8 mouse cellular contexts compared by ENCODE assay signal in genomic region chr10:115184697-115185096, GRCm38 (mm10). TPM values are rescaled to one million over a fixed set of nuclear protein-coding genes. Genes with fewer than 3 reads are reported as not detected.
DNase-seq lines count a peak whose midpoint lies in the region; ATAC-seq and TF ChIP-seq lines count a peak whose summit lies in the region.

Tph2 (minus strand) TSS chr10:115185022.

- H3K27ac ChIP-seq in embryonic facial prominence, embryonic 11.5 days (replicated peaks; ENCODE audit: low read depth, low read length) = no peak within 1 kb of the TSS
- H3K27ac ChIP-seq in heart, embryonic 10.5 days = no peak within 1 kb of the TSS
- H3K27ac ChIP-seq in kidney, postnatal 0 days = no peak within 1 kb of the TSS
- H3K27ac ChIP-seq in liver, embryonic 15.5 days (replicated peaks) = no peak within 1 kb of the TSS
- no peak within 1 kb of the TSS for H3K27ac ChIP-seq in neural tube, embryonic 12.5 days
- no peak within 1 kb of the TSS for H3K27ac ChIP-seq in stomach, postnatal 0 days (replicated peaks)

- H3K4me2 ChIP-seq in embryonic facial prominence, embryonic 11.5 days (ENCODE audit: low read depth, low read length) = no peak within 1 kb of the TSS
- H3K4me2 ChIP-seq in kidney, postnatal 0 days (ENCODE audit: low read length) = no peak within 1 kb of the TSS
- H3K4me2 ChIP-seq in liver, embryonic 15.5 days = no peak within 1 kb of the TSS
- H3K4me2 ChIP-seq in neural tube, embryonic 12.5 days (replicated peaks) = peak within 1 kb of the TSS; percentile 18; the same call in 1 of the 2 replicates
- no peak within 1 kb of the TSS for H3K4me2 ChIP-seq in stomach, postnatal 0 days (replicated peaks; ENCODE audit: low read depth)

- no peak; the same call in 1 of the 2 replicates for ATAC-seq in embryonic facial prominence, embryonic 11.5 days (replicated peaks; ENCODE audit: insufficient number of reproducible peaks, low FRiP score, low TSS enrichment, low read depth)
- peak; percentile 69; the same call in 1 of the 2 replicates for ATAC-seq in kidney, postnatal 0 days (replicated peaks; ENCODE audit: low FRiP score, low read depth)
- ATAC-seq in liver, embryonic 15.5 days (ENCODE audit: insufficient read depth) = 0 out of 2 replicates have a peak, but pooled peaks have one; percentile 44
- ATAC-seq in neural tube, embryonic 12.5 days (ENCODE audit: low FRiP score, low read depth) = peak; percentile 54; the same call in 1 of the 2 replicates
- ATAC-seq in stomach, postnatal 0 days (ENCODE audit: low FRiP score, low TSS enrichment) = peak; percentile 70; the same call in 1 of the 2 replicates

- no peaks in the 10 kb centered on the region for H3K4me1 ChIP-seq in embryonic facial prominence, embryonic 11.5 days (ENCODE audit: control insufficient read depth, insufficient read depth, low read length)
- no peaks in the 10 kb centered on the region for H3K4me1 ChIP-seq in heart, embryonic 10.5 days
- no peaks in the 10 kb centered on the region for H3K4me1 ChIP-seq in kidney, postnatal 0 days (replicated peaks; ENCODE audit: insufficient read depth, low read length)
- no peaks in the 10 kb centered on the region for H3K4me1 ChIP-seq in liver, embryonic 15.5 days (replicated peaks)
- H3K4me1 ChIP-seq in neural tube, embryonic 12.5 days = no peaks in the 10 kb centered on the region
- no peaks in the 10 kb centered on the region for H3K4me1 ChIP-seq in stomach, postnatal 0 days (replicated peaks; ENCODE audit: control insufficient read depth, insufficient read depth)

- peak; percentile 85 for TF ChIP-seq CTCF in kidney, postnatal 0 days (IDR thresholded peaks at IDR 0.05; ENCODE audit: low read depth)
- TF ChIP-seq CTCF in stomach, postnatal 0 days (IDR thresholded peaks at IDR 0.05; ENCODE audit: low read depth) = peak; percentile 86

- 10% methylated on average over 9 of the region's 9 CpGs for WGBS in embryonic facial prominence, embryonic 11.5 days
- WGBS in heart, embryonic 10.5 days = 5% methylated on average over 9 of the region's 9 CpGs
- WGBS in kidney, postnatal 0 days = 6% methylated on average over 9 of the region's 9 CpGs
- WGBS in liver, embryonic 15.5 days (ENCODE audit: insufficient replicate concordance) = 6% methylated on average over 9 of the region's 9 CpGs
- WGBS in neural tube, embryonic 12.5 days = 6% methylated on average over 9 of the region's 9 CpGs
- WGBS in stomach, postnatal 0 days = 7% methylated on average over 9 of the region's 9 CpGs

- no peak within 1 kb of the TSS for H3K4me3 ChIP-seq in embryonic facial prominence, embryonic 11.5 days (ENCODE audit: low read depth, low read length)
- H3K4me3 ChIP-seq in heart, embryonic 10.5 days = no peak within 1 kb of the TSS
- no peak within 1 kb of the TSS for H3K4me3 ChIP-seq in kidney, postnatal 0 days (replicated peaks; ENCODE audit: low read depth, low read length)
- no peak within 1 kb of the TSS for H3K4me3 ChIP-seq in liver, embryonic 15.5 days (replicated peaks)
- H3K4me3 ChIP-seq in neural tube, embryonic 12.5 days = no peak within 1 kb of the TSS
- H3K4me3 ChIP-seq in stomach, postnatal 0 days (ENCODE audit: low read depth, low read length) = no peak within 1 kb of the TSS

- DNase-seq in 416B (ENCODE audit: low read depth) = peak; percentile 81
- DNase-seq in adrenal gland, postnatal 14 days = peak; percentile 89
- peak; percentile 86 for DNase-seq in embryonic facial prominence, embryonic 11.5 days (ENCODE audit: low spot score)
- DNase-seq in heart, embryonic 10.5 days (ENCODE audit: low spot score) = peak; percentile 87
- DNase-seq in kidney, postnatal 0 days (ENCODE audit: low spot score) = peak; percentile 89
- peak; percentile 85 for DNase-seq in stomach, postnatal 0 days (ENCODE audit: low spot score)

- no peaks in the 10 kb centered on the region for H3K9me3 ChIP-seq in embryonic facial prominence, embryonic 11.5 days (replicated peaks; ENCODE audit: control insufficient read depth, low read length)
- H3K9me3 ChIP-seq in heart, embryonic 10.5 days = no peaks in the 10 kb centered on the region
- no peaks in the 10 kb centered on the region for H3K9me3 ChIP-seq in kidney, postnatal 0 days (replicated peaks; ENCODE audit: low read length)
- no peaks in the 10 kb centered on the region for H3K9me3 ChIP-seq in liver, embryonic 15.5 days (replicated peaks)
- no peaks in the 10 kb centered on the region for H3K9me3 ChIP-seq in neural tube, embryonic 12.5 days
- no peaks in the 10 kb centered on the region for H3K9me3 ChIP-seq in stomach, postnatal 0 days (ENCODE audit: control insufficient read depth, low read length)

- H3K27me3 ChIP-seq in embryonic facial prominence, embryonic 11.5 days (ENCODE audit: control insufficient read depth, insufficient read depth, low read length) = no peaks in the 10 kb centered on the region
- H3K27me3 ChIP-seq in heart, embryonic 10.5 days (ENCODE audit: insufficient read depth, poor library complexity, severe bottlenecking) = no peaks in the 10 kb centered on the region
- H3K27me3 ChIP-seq in kidney, postnatal 0 days (ENCODE audit: insufficient read depth, low read length) = no peaks in the 10 kb centered on the region
- no peaks in the 10 kb centered on the region for H3K27me3 ChIP-seq in liver, embryonic 15.5 days
- no peaks in the 10 kb centered on the region for H3K27me3 ChIP-seq in neural tube, embryonic 12.5 days (replicated peaks)
- no peaks in the 10 kb centered on the region for H3K27me3 ChIP-seq in stomach, postnatal 0 days (ENCODE audit: control insufficient read depth, insufficient read depth, low read length)

- H3K9ac ChIP-seq in embryonic facial prominence, embryonic 11.5 days (replicated peaks; ENCODE audit: low read length) = no peak within 1 kb of the TSS
- no peak within 1 kb of the TSS for H3K9ac ChIP-seq in kidney, postnatal 0 days (ENCODE audit: low read depth, low read length)
- H3K9ac ChIP-seq in liver, embryonic 15.5 days = no peak within 1 kb of the TSS
- no peak within 1 kb of the TSS for H3K9ac ChIP-seq in neural tube, embryonic 12.5 days
- no peak within 1 kb of the TSS for H3K9ac ChIP-seq in stomach, postnatal 0 days (ENCODE audit: low read length)

- H3K36me3 ChIP-seq in embryonic facial prominence, embryonic 11.5 days (replicated peaks; ENCODE audit: control insufficient read depth, insufficient read depth, low read depth, low read length) = no peaks in the 10 kb centered on the region
- H3K36me3 ChIP-seq in heart, embryonic 10.5 days = no peaks in the 10 kb centered on the region
- H3K36me3 ChIP-seq in kidney, postnatal 0 days (ENCODE audit: insufficient read depth, low read length) = no peaks in the 10 kb centered on the region
- no peaks in the 10 kb centered on the region for H3K36me3 ChIP-seq in liver, embryonic 15.5 days (replicated peaks)
- H3K36me3 ChIP-seq in neural tube, embryonic 12.5 days = no peaks in the 10 kb centered on the region
- H3K36me3 ChIP-seq in stomach, postnatal 0 days (ENCODE audit: control insufficient read depth, insufficient read depth, low read length) = no peaks in the 10 kb centered on the region

- no peak for TF ChIP-seq EP300 in stomach, postnatal 0 days (optimal IDR thresholded peaks at IDR 0.05)

RNA-seq across cellular contexts. Expression of gene Tph2, which starts in this region (rescaled TPM):
- total RNA-seq in adrenal gland, postnatal 14 days (2021) = not detected in 2 replicates
- polyA plus RNA-seq in embryonic facial prominence, embryonic 11.5 days (2014; fragmentation: Nextera tagmentation; extraction: Ambion mirVana) = 0.63 and 0.89 TPM in 2 replicates
- not detected in 2 replicates for polyA plus RNA-seq in heart, embryonic 10.5 days (2016; fragmentation: Nextera tagmentation; extraction: Ambion mirVana)
- polyA plus RNA-seq in kidney, postnatal 0 days (2015; fragmentation: Nextera tagmentation; extraction: Ambion mirVana) = not detected in 2 replicates
- not detected in 2 replicates for polyA plus RNA-seq in liver, embryonic 15.5 days (2015; fragmentation: Nextera tagmentation; extraction: Ambion mirVana)
- 0.20 and 0.22 TPM in 2 replicates for polyA plus RNA-seq in neural tube, embryonic 12.5 days (2016; fragmentation: Nextera tagmentation; extraction: Ambion mirVana)
- not detected in 2 replicates for polyA plus RNA-seq in stomach, postnatal 0 days (2015; fragmentation: Nextera tagmentation; extraction: Ambion mirVana)

Comparison
In these comparisons a context has a peak if more than half of its experiments do, and no peak if none do; other contexts are left out.
1. Peak in DNase-seq in adrenal gland, postnatal 14 days; RNA of the gene not detected or under 1 TPM.
2. Peak in DNase-seq in embryonic facial prominence, embryonic 11.5 days; RNA of the gene not detected or under 1 TPM.
3. Peak in DNase-seq in heart, embryonic 10.5 days; RNA of the gene not detected or under 1 TPM.
4. Peak in DNase-seq and ATAC-seq in kidney, postnatal 0 days; RNA of the gene not detected or under 1 TPM.
5. Peak in ATAC-seq in liver, embryonic 15.5 days; RNA of the gene not detected or under 1 TPM.
6. Peak in ATAC-seq and H3K4me2 ChIP-seq in neural tube, embryonic 12.5 days; RNA of the gene not detected or under 1 TPM.
7. Peak in DNase-seq and ATAC-seq in stomach, postnatal 0 days; RNA of the gene not detected or under 1 TPM.